Mouse (Mus musculus): ENCODE data around the gene LTO1.

LTO1 gene

GRCm38 (mm10) chr7:144937899-144938517, 23.1 kb downstream of the LTO1 start:
- in situ Hi-C loops (cut with MboI; ENCODE audit: low sequenced_read_pairs): loop anchor here (5.0 kb wide), 1 partner anchor 304 kb away; no protein-coding TSS in a partner anchor

- in situ Hi-C loops (cut with MboI; ENCODE audit: low sequenced_read_pairs): loop anchor here (5.0 kb wide), 1 partner anchor 303 kb away; no protein-coding TSS in a partner anchor
Measured at GRCm38 (mm10) chr7:144938661-144939343, 23.9 kb downstream of the LTO1 start.

- in situ Hi-C loops (cut with MboI; ENCODE audit: low sequenced_read_pairs): loop anchor here (5.0 to 10.0 kb wide), 2 partner anchors 155 to 303 kb away; no protein-coding TSS in a partner anchor
Measured at GRCm38 (mm10) chr7:144939344-144940002, 24.6 kb downstream of the LTO1 start, which contains the start of gene Ccnd1. Gene Ccnd1, minus strand, starts transcription at chr7:144939925.

GRCm38 (mm10) chr7:144940003-144940571, 25.2 kb downstream of the LTO1 start:
- in situ Hi-C loops (cut with MboI; ENCODE audit: low sequenced_read_pairs): loop anchor here (10.0 kb wide), 1 partner anchor 155 kb away; no protein-coding TSS in a partner anchor

- in situ Hi-C loops (cut with MboI; ENCODE audit: low sequenced_read_pairs): loop anchor here (10.0 kb wide), 1 partner anchor 154 kb away; no protein-coding TSS in a partner anchor
Measured at GRCm38 (mm10) chr7:144940585-144940984, 25.7 kb downstream of the LTO1 start.

GRCm38 (mm10) chr7:144941242-144941831, 26.4 kb downstream of the LTO1 start:
- in situ Hi-C loops (cut with MboI; ENCODE audit: low sequenced_read_pairs): loop anchor here (10.0 kb wide), 1 partner anchor 153 kb away; no protein-coding TSS in a partner anchor

GRCm38 (mm10) chr7:144942071-144942743, 27.3 kb downstream of the LTO1 start:
- in situ Hi-C loops (cut with MboI; ENCODE audit: low sequenced_read_pairs): loop anchor here (10.0 kb wide), 1 partner anchor 153 kb away; no protein-coding TSS in a partner anchor

- in situ Hi-C loops (cut with MboI; ENCODE audit: low sequenced_read_pairs): loop anchor here (10.0 kb wide), 1 partner anchor 152 kb away; no protein-coding TSS in a partner anchor
Measured at GRCm38 (mm10) chr7:144942744-144943135, 27.8 kb downstream of the LTO1 start.

- in situ Hi-C loops (cut with MboI; ENCODE audit: low sequenced_read_pairs): loop anchor here (10.0 kb wide), 1 partner anchor 152 kb away; no protein-coding TSS in a partner anchor
Measured at GRCm38 (mm10) chr7:144943254-144943653, 28.4 kb downstream of the LTO1 start.

- in situ Hi-C loops (cut with MboI; ENCODE audit: low sequenced_read_pairs): no loop called here
Measured at GRCm38 (mm10) chr7:144958509-144959395, 43.9 kb downstream of the LTO1 start.

GRCm38 (mm10) chr7:144963911-144964310, 49.0 kb downstream of the LTO1 start:
- in situ Hi-C loops (cut with MboI; ENCODE audit: low sequenced_read_pairs): no loop called here

- in situ Hi-C loops (cut with MboI; ENCODE audit: low sequenced_read_pairs): no loop called here
Measured at GRCm38 (mm10) chr7:144964316-144964715, 49.4 kb downstream of the LTO1 start.

- in situ Hi-C loops (cut with MboI; ENCODE audit: low sequenced_read_pairs): no loop called here
Measured at GRCm38 (mm10) chr7:144965893-144966292, 51.0 kb downstream of the LTO1 start.

- in situ Hi-C loops (cut with MboI; ENCODE audit: low sequenced_read_pairs): no loop called here
Measured at GRCm38 (mm10) chr7:144970997-144971768, 56.3 kb downstream of the LTO1 start.

- in situ Hi-C loops (cut with MboI; ENCODE audit: low sequenced_read_pairs): no loop called here
Measured at GRCm38 (mm10) chr7:144971769-144972168, 56.9 kb downstream of the LTO1 start.

- in situ Hi-C loops (cut with MboI; ENCODE audit: low sequenced_read_pairs): no loop called here
Measured at GRCm38 (mm10) chr7:144973461-144973860, 58.6 kb downstream of the LTO1 start.

- in situ Hi-C loops (cut with MboI; ENCODE audit: low sequenced_read_pairs): no loop called here
Measured at GRCm38 (mm10) chr7:144977121-144977520, 62.2 kb downstream of the LTO1 start.

GRCm38 (mm10) chr7:144979814-144980213, 64.9 kb downstream of the LTO1 start:
- in situ Hi-C loops (cut with MboI; ENCODE audit: low sequenced_read_pairs): no loop called here
